Mouse (Mus musculus): Measurements from ENCODE around the gene Bdnf. TPM values are rescaled to one million over a fixed set of nuclear protein-coding genes. Genes with fewer than 3 reads are reported as not detected.
A peak's percentile ranks its signal among the peaks of the same experiment; 100 is the strongest.

The Bdnf gene
- 1.5 and 1.9 TPM in 2 replicates for polyA plus RNA-seq (2015; fragmentation: Nextera tagmentation; extraction: Ambion mirVana)

DNA sequence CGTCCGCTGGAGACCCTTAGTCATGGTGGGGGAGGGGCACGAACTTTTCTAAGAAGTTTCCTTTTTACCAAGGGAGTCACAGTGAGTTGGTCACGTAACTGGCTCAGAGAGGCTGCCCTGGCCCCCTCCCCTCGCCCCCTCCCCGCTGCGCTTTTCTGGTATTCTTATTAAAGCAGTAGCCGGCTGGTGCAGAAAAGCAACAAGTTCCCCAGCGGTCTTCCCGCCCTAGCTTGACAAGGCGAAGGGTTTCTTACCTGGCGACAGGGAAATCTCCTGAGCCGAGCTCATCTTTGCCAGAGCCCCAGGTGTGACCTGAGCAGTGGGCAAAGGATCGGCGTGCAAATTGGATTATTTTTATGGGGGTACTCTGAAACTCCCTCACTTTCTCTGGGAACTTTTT lies at the start of gene Bdnf:
TSS of gene Bdnf (plus strand) at position 169 of the 400 bp plus-strand sequence.
- H3K9ac ChIP-seq (ENCODE audit: low read length): 0 out of 2 replicates have a peak within 1 kb of the TSS, but pooled peaks have one; percentile 31
- H3K36me3 ChIP-seq (ENCODE audit: control insufficient read depth, insufficient read depth, low read length): no peaks in the 10 kb centered on the region
- H3K27ac ChIP-seq (ENCODE audit: low read length): no peak within 1 kb of the TSS
- H3K9me3 ChIP-seq (replicated peaks; ENCODE audit: control insufficient read depth, low read length): no peaks in the 10 kb centered on the region
- H3K4me3 ChIP-seq (replicated peaks; ENCODE audit: low read length): peak within 1 kb of the TSS; percentile 39
- H3K27me3 ChIP-seq (ENCODE audit: control insufficient read depth, insufficient read depth, low read length): peaks cover 52% of the 10 kb centered on the region
- H3K4me1 ChIP-seq (ENCODE audit: control insufficient read depth, insufficient read depth, low read length): peaks cover 24% of the 10 kb centered on the region
- no peak for ATAC-seq (ENCODE audit: insufficient read depth, low FRiP score)
- 2% methylated on average over 15 of the region's 15 CpGs for WGBS
- peak within 1 kb of the TSS; percentile 62 for H3K4me2 ChIP-seq (ENCODE audit: low read depth, low read length)

DNA sequence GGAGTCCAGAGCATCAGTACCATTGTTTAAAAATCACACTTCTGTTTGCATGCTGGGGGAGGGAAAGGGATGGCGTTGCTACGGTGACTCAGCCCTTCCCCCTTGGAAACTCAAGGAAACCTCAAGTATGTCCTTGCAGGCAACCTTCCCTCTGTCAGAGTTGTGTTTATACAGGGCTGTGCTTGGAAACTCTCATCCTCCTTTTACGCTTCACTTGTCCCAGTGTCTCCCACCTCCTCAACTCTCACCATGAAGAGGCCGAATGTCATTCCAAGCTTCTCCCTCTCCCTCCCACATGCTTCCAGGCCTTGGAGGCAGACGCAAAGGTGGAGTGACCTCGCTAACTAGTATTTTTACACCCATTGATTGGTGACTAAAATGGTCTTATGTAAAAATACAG lies 47.6 kb upstream of the Bdnf start:
- Histone ChIP-seq H3K36me3 (ENCODE audit: control insufficient read depth, insufficient read depth, low read length) (no peaks in the 10 kb centered on the region), H3K9ac (ENCODE audit: low read length) (no peak overlapping the region), H3K27ac (ENCODE audit: low read length) (no peak overlapping the region), H3K9me3 (replicated peaks; ENCODE audit: control insufficient read depth, low read length) (no peaks in the 10 kb centered on the region), H3K27me3 (ENCODE audit: control insufficient read depth, insufficient read depth, low read length) (no peaks in the 10 kb centered on the region), H3K4me2 (ENCODE audit: low read depth, low read length) (no peak overlapping the region), H3K4me1 (ENCODE audit: control insufficient read depth, insufficient read depth, low read length) (no peaks in the 10 kb centered on the region), H3K4me3 (replicated peaks; ENCODE audit: low read length) (no peak overlapping the region)
- 49% methylated on average over 6 of the region's 6 CpGs for WGBS
- no peak for ATAC-seq (ENCODE audit: insufficient read depth, low FRiP score)

DNA sequence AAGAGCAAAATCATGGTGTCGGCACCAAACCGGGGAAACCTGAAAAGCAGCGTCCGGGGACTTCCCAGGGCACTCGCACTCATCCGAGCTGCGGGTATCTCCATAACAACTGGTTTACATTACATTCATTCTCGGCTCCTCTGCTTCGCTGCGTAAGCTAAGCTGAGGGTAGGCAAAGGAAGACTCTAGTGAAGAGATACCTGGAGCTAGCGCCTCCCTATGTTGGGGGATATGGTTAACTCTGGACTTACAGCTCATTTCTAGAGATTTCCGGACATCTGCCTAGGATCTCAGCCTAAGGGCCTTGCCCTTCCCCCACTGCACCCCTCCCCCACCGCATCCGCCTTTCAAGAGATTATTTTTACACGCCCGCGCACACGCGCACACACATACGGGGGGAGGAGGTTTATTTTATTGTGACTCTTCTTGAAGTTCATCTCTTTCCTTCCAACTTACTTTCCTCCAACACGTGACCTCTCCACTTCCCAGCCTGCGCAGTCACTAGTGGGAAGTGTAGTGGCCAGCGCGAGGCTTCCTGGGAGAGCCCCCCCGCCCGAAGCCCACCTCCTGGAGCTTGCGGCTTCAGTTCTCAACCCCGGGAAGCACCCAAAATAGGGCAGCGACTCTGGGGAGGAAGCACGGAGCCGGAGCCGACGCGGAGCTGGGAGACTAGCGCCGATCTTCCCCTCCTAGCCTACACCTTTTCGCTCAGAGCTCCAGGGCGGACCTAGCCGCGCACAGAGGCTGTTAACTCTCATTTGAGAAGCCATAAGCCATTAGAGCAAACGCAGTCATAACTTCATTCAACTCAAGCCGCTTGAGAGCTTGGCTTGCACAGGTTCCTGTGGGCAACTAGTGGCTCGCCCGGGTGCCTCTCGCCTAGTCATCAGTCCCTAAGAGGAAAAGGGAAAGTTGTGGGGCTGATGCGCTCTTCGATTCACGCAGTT lies 718 bp upstream of the Bdnf start:
- H3K9ac ChIP-seq (ENCODE audit: low read length): 0 out of 2 replicates have a peak overlapping the region, but pooled peaks have one; percentile 31
- no peak for ATAC-seq (ENCODE audit: insufficient read depth, low FRiP score)
- WGBS: under 1% methylated on average over 48 of the region's 48 CpGs

DNA sequence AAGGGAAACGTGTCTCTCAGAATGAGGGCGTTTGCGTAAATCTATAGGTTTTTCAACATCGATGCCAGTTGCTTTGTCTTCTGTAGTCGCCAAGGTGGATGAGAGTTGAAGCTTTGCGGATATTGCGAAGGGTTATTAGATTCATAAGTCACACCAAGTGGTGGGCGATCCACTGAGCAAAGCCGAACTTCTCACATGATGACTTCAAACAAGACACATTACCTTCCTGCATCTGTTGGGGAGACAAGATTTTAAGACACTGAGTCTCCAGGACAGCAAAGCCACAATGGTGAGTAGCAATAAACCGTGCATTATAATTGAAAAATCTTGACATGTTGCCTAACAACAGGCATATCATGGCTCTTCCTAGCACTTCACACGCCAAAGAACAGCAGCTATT lies 551 bp downstream of the Bdnf start:
- no peak overlapping the region for H3K27ac ChIP-seq (ENCODE audit: low read length)
- no peak overlapping the region for H3K4me3 ChIP-seq (replicated peaks; ENCODE audit: low read length)
- no peak overlapping the region for H3K4me2 ChIP-seq (ENCODE audit: low read depth, low read length)
- no peak for ATAC-seq (ENCODE audit: insufficient read depth, low FRiP score)
- no peak overlapping the region for H3K9ac ChIP-seq (ENCODE audit: low read length)
- peaks cover 24% of the 10 kb centered on the region for H3K4me1 ChIP-seq (ENCODE audit: control insufficient read depth, insufficient read depth, low read length)
- H3K36me3 ChIP-seq (ENCODE audit: control insufficient read depth, insufficient read depth, low read length): no peaks in the 10 kb centered on the region
- peaks cover 52% of the 10 kb centered on the region for H3K27me3 ChIP-seq (ENCODE audit: control insufficient read depth, insufficient read depth, low read length)
- 11% methylated on average over 11 of the region's 11 CpGs for WGBS
- H3K9me3 ChIP-seq (replicated peaks; ENCODE audit: control insufficient read depth, low read length): no peaks in the 10 kb centered on the region

More for the DNA sequence above, 718 bp upstream of the Bdnf start:
- peak overlapping the region; percentile 62 for H3K4me2 ChIP-seq (ENCODE audit: low read depth, low read length)
- peaks cover 24% of the 10 kb centered on the region for H3K4me1 ChIP-seq (ENCODE audit: control insufficient read depth, insufficient read depth, low read length)
- peaks cover 52% of the 10 kb centered on the region for H3K27me3 ChIP-seq (ENCODE audit: control insufficient read depth, insufficient read depth, low read length)
- H3K4me3 ChIP-seq (replicated peaks; ENCODE audit: low read length): peak overlapping the region; percentile 39
- no peak overlapping the region for H3K27ac ChIP-seq (ENCODE audit: low read length)
- H3K36me3 ChIP-seq (ENCODE audit: control insufficient read depth, insufficient read depth, low read length): no peaks in the 10 kb centered on the region
- H3K9me3 ChIP-seq (replicated peaks; ENCODE audit: control insufficient read depth, low read length): no peaks in the 10 kb centered on the region

DNA sequence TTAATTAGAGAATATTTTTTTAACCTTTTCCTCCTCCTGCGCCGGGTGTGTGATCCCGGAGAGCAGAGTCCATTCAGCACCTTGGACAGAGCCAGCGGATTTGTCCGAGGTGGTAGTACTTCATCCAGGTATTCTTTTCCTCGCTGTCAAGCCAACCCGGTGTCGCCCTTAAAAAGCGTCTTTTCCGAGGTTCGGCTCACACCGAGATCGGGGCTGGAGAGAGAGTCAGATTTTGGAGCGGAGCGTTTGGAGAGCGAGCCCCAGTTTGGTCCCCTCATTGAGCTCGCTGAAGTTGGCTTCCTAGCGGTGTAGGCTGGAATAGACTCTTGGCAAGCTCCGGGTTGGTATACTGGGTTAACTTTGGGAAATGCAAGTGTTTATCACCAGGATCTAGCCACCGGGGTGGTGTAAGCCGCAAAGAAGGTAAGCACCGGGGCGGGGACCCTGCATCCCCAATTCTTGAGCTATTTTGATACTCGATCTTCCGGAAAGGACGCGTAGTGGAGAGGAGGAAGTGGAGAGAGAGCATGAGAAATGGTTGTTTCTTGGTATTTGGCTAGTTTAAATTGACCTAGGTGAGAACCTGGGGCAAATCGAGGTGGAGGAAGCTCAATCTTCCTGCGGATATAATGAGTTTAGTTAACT lies 1.6 kb downstream of the Bdnf start:
- H3K9me3 ChIP-seq (replicated peaks; ENCODE audit: control insufficient read depth, low read length): no peaks in the 10 kb centered on the region
- 1% methylated on average over 29 of the region's 29 CpGs for WGBS
- no peak overlapping the region for H3K9ac ChIP-seq (ENCODE audit: low read length)
- peak overlapping the region; percentile 25 for H3K4me3 ChIP-seq (replicated peaks; ENCODE audit: low read length)
- peaks cover 52% of the 10 kb centered on the region for H3K27me3 ChIP-seq (ENCODE audit: control insufficient read depth, insufficient read depth, low read length)
- no peak overlapping the region for H3K27ac ChIP-seq (ENCODE audit: low read length)
- peak overlapping the region; percentile 43 for H3K4me2 ChIP-seq (ENCODE audit: low read depth, low read length)
- H3K36me3 ChIP-seq (ENCODE audit: control insufficient read depth, insufficient read depth, low read length): no peaks in the 10 kb centered on the region
- peaks cover 24% of the 10 kb centered on the region for H3K4me1 ChIP-seq (ENCODE audit: control insufficient read depth, insufficient read depth, low read length)
- ATAC-seq (ENCODE audit: insufficient read depth, low FRiP score): no peak

DNA sequence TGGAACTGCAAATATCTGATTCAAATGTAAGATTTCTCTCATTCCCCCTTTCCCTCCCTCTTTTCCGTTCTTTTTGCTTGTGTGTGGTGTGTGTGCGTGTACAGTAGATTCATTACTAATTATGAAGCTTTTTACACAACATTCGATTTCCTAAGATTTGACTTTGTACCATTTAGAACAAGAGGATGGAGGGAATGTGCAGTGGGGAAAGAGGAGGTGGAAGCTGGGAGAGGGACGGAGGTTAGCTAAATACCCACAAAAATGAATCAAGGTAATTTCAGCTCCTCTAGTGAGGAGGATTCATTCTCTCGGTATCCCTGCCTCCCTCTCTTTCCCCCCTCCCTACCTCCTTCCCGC lies 2.1 kb downstream of the Bdnf start:
- Histone ChIP-seq H3K4me3 (replicated peaks; ENCODE audit: low read length) (no peak overlapping the region), H3K36me3 (ENCODE audit: control insufficient read depth, insufficient read depth, low read length) (no peaks in the 10 kb centered on the region), H3K9me3 (replicated peaks; ENCODE audit: control insufficient read depth, low read length) (no peaks in the 10 kb centered on the region), H3K4me2 (ENCODE audit: low read depth, low read length) (peak overlapping the region; percentile 62; the same call in 1 of the 2 replicates), H3K4me1 (ENCODE audit: control insufficient read depth, insufficient read depth, low read length) (peaks cover 24% of the 10 kb centered on the region), H3K27me3 (ENCODE audit: control insufficient read depth, insufficient read depth, low read length) (peaks cover 52% of the 10 kb centered on the region), H3K27ac (ENCODE audit: low read length) (no peak overlapping the region), H3K9ac (ENCODE audit: low read length) (no peak overlapping the region)
- ATAC-seq (ENCODE audit: insufficient read depth, low FRiP score): no peak
- WGBS: under 1% methylated on average over 6 of the region's 6 CpGs

DNA sequence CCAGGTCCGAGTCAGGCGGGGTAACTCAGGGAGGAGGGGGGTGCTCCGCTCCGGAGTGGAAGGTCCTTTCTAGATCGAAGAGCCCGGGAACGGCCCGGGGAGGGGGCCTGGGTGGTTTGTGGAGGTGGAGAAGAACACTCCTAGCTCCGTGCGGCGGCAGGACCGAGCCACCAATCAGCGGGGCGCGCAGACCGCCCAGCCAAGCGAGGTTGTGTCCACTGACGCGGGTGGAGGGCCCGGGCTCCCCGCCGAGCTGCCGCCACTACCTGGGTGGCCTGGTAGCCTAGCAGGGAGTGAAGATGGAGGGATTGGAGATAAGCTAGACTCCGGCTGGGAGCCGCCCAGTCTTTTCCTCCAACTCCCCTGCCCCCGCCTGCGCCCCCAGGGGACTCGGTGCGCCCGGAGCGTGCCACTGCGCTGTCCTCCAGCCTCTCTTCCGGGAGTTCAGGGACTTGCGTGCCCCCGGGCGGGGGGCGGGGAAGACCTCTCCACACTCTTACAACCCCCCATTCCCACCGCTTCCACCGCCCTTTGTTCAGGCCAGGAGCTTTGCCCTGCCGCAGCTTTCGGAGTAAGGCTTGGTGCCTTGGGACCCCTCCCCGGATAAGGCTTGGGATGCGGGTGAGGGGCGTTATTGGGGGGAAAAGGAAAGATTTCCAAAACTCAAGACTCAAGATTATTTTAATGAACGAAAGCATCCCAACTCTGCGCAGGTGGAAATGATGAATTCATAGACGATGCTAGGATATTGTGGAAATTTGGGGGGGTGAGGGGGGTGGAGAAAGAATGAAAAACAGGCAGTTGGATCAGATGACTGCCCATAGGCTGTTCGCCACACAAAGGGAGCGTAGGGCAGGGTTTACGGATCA lies 3.0 kb downstream of the Bdnf start:
- Histone ChIP-seq H3K9ac (ENCODE audit: low read length) (no peak overlapping the region), H3K9me3 (replicated peaks; ENCODE audit: control insufficient read depth, low read length) (no peaks in the 10 kb centered on the region), H3K27ac (ENCODE audit: low read length) (no peak overlapping the region), H3K4me3 (replicated peaks; ENCODE audit: low read length) (peak overlapping the region; percentile 46), H3K27me3 (ENCODE audit: control insufficient read depth, insufficient read depth, low read length) (peaks cover 52% of the 10 kb centered on the region), H3K4me1 (ENCODE audit: control insufficient read depth, insufficient read depth, low read length) (peaks cover 24% of the 10 kb centered on the region), H3K4me2 (ENCODE audit: low read depth, low read length) (peak overlapping the region; percentile 62), H3K36me3 (ENCODE audit: control insufficient read depth, insufficient read depth, low read length) (no peaks in the 10 kb centered on the region)
- peak; percentile 37; the same call in 1 of the 2 replicates for ATAC-seq (ENCODE audit: insufficient read depth, low FRiP score)
- under 1% methylated on average over 50 of the region's 50 CpGs for WGBS

DNA sequence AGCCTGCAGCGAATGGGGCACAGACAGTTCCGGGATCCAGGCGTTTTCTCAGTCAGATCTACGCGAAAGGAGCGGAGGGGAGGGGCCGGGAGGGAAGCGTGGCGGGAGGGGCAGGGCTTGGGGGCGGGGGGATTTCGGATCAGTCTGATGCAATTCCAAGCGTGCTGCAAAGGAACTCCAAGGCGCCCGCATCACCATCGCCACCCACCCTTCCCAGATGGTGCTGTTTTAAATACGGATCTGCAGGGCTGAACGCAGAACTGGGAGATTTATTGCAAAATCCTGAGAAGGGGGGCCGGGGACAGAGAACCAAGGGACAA lies 3.5 kb downstream of the Bdnf start:
- Histone ChIP-seq H3K9ac (ENCODE audit: low read length) (no peak overlapping the region), H3K27me3 (ENCODE audit: control insufficient read depth, insufficient read depth, low read length) (peaks cover 48% of the 10 kb centered on the region), H3K4me3 (replicated peaks; ENCODE audit: low read length) (peak overlapping the region; percentile 46), H3K9me3 (replicated peaks; ENCODE audit: control insufficient read depth, low read length) (no peaks in the 10 kb centered on the region), H3K27ac (ENCODE audit: low read length) (no peak overlapping the region), H3K36me3 (ENCODE audit: control insufficient read depth, insufficient read depth, low read length) (no peaks in the 10 kb centered on the region), H3K4me2 (ENCODE audit: low read depth, low read length) (peak overlapping the region; percentile 62), H3K4me1 (ENCODE audit: control insufficient read depth, insufficient read depth, low read length) (peaks cover 24% of the 10 kb centered on the region)
- under 1% methylated on average over 18 of the region's 18 CpGs for WGBS
- peak; percentile 84; the same call in 1 of the 2 replicates for ATAC-seq (ENCODE audit: insufficient read depth, low FRiP score)
